Mouse (Mus musculus) megakaryocyte-erythroid progenitor cell, adult 5 weeks (primary cell): ENCODE measurements around the gene 4930564D02Rik. TPM values are rescaled to one million over a fixed set of nuclear protein-coding genes. Genes with fewer than 3 reads are reported as not detected.

ENCODE experiments used
- polyA plus RNA-seq: library from polyadenylated mRNA; stranded (reverse); fragments of >175 nt; gene quantifications from 2 replicates; pipeline ENCODE4 v1.2.3, GENCODE M21; 2012

4930564D02Rik gene
- not detected in 2 replicates for polyA plus RNA-seq

DNA sequence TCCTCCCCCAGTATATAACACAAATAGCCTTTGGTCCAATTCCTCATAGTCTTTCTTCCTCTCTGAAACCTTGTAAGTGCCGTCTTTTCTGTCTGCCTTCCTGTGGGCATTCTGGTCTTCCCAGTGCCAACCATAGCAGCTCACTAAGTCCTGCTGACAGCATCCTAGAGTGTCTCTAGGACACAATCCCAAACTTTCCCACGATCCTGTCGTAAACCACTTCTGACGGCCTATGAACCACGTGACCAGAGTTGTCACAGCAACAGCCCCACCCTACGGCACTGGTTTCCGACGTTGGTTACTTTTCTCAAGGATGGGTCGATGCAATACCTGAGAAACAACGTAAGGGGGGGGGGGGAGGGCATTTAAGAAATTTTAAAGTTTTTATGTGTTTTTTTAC, at the start of gene 4930564D02Rik:
TSS of gene 4930564D02Rik (plus strand) at position 301 of the 400 bp plus-strand sequence.

DNA sequence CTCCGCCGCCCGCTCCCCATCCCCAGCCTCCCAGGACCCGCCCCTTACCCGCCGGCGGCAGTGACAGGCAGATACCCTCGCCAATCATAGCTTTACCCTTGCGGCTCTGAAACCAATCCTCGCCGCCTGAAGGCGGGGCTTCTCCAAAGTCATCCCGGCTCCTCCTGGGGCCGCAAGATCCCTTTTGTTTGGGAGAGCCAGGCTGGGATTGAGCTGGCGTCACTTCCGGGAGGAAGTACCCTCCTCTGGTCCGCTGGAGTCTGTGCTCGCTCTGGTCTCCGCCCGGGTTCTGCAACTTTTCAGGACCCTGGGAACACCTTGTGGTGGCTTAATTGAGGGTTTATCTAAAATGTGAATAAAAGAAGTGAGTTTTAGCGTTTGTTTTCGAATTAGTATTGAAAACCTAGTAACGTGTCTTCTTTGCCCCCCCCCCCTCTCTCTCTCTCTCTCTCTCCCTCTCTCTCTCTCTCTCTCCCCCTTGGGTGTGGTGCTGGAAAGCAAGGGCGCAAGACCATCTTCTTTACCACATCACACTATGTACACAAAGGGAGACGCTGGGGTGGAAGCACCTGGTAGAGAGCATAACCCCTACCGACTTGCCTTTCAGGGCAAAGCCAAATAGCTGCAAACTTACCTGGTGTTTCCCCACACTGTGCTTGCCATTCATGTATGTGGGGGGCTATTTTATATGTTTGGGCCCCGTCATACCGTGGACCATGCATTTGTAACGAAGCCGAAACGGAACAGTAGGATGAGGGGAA, 13.5 kb upstream of the 4930564D02Rik start, which contains the start of gene Cttnbp2nl:
TSS of gene Cttnbp2nl (minus strand) at position 210 of the 761 bp plus-strand sequence.

Other genes starting within 250 kb of the 4930564D02Rik start
- gene Mov10, start 248.3 kb upstream of the 4930564D02Rik start, polyA plus RNA-seq = 18.0 and 22.3 TPM in 2 replicates
- 9.1 and 12.1 TPM in 2 replicates for gene St7l, start 202.8 kb upstream of the 4930564D02Rik start, polyA plus RNA-seq
- gene Capza1, start 202.3 kb upstream of the 4930564D02Rik start, polyA plus RNA-seq = 15.5 and 17.8 TPM in 2 replicates
- gene Wnt2b, start 104.9 kb upstream of the 4930564D02Rik start, polyA plus RNA-seq = 0.05 and 0.08 TPM in 2 replicates
- gene Cttnbp2nl, start 13.7 kb upstream of the 4930564D02Rik start, polyA plus RNA-seq = 0.23 and 0.26 TPM in 2 replicates